Mouse (Mus musculus) hindbrain, embryonic 11.5 days (tissue): ENCODE data around the gene Olfr710. TPM values are rescaled to one million over a fixed set of nuclear protein-coding genes. Genes with fewer than 3 reads are reported as not detected.

Experiments
- polyA plus RNA-seq: library from polyadenylated mRNA; unstranded; fragments of >200 nt; fragmentation: Nextera tagmentation; extraction: Ambion mirVana; gene quantifications from 2 replicates; pipeline ENCODE4 v1.2.1, GENCODE M21; 2014

Olfr710 gene
- polyA plus RNA-seq, 1 experiment from 2014 or later = not detected

Other genes with a start within 250 kb of the Olfr710 start
- not detected in 2 replicates for gene Olfr695, start 231.9 kb downstream of the Olfr710 start, polyA plus RNA-seq
- gene Olfr697, start 205.9 kb downstream of the Olfr710 start, polyA plus RNA-seq = not detected in 2 replicates
- gene Olfr698, start 192.9 kb downstream of the Olfr710 start, polyA plus RNA-seq = not detected in 2 replicates
- not detected in 2 replicates for gene Olfr699, start 155.1 kb downstream of the Olfr710 start, polyA plus RNA-seq
- not detected in 2 replicates for gene Olfr700, start 139.5 kb downstream of the Olfr710 start, polyA plus RNA-seq
- not detected in 2 replicates for gene Olfr701, start 134.2 kb downstream of the Olfr710 start, polyA plus RNA-seq
- not detected in 2 replicates for gene Olfr702, start 114.4 kb downstream of the Olfr710 start, polyA plus RNA-seq
- gene Olfr703, start 105.0 kb downstream of the Olfr710 start, polyA plus RNA-seq = not detected in 2 replicates
- not detected in 2 replicates for gene Olfr704, start 85.1 kb downstream of the Olfr710 start, polyA plus RNA-seq
- not detected in 2 replicates for gene Olfr705, start 71.4 kb downstream of the Olfr710 start, polyA plus RNA-seq
- not detected in 2 replicates for gene Olfr706, start 60.1 kb downstream of the Olfr710 start, polyA plus RNA-seq
- gene Olfr707, start 47.1 kb downstream of the Olfr710 start, polyA plus RNA-seq = not detected in 2 replicates
- not detected in 2 replicates for gene Olfr1532-ps1, start 40.3 kb downstream of the Olfr710 start, polyA plus RNA-seq
- not detected in 2 replicates for gene Olfr709-ps1, start 16.1 kb downstream of the Olfr710 start, polyA plus RNA-seq
- not detected in 2 replicates for gene Olfr6, start 15.6 kb upstream of the Olfr710 start, polyA plus RNA-seq
- gene Olfr711, start 27.1 kb upstream of the Olfr710 start, polyA plus RNA-seq = not detected in 2 replicates
- gene Olfr2, start 57.8 kb upstream of the Olfr710 start, polyA plus RNA-seq = not detected in 2 replicates
- gene Olfr713, start 82.9 kb upstream of the Olfr710 start, polyA plus RNA-seq = not detected in 2 replicates
- not detected in 2 replicates for gene Olfr714, start 122.7 kb upstream of the Olfr710 start, polyA plus RNA-seq
- gene Olfr17, start 144.9 kb upstream of the Olfr710 start, polyA plus RNA-seq = not detected in 2 replicates
- not detected in 2 replicates for gene Olfr715b, start 162.1 kb upstream of the Olfr710 start, polyA plus RNA-seq
- not detected in 2 replicates for gene Olfr715, start 182.8 kb upstream of the Olfr710 start, polyA plus RNA-seq
- not detected in 2 replicates for gene Olfr716, start 190.0 kb upstream of the Olfr710 start, polyA plus RNA-seq
- not detected in 2 replicates for gene Nlrp14, start 218.7 kb upstream of the Olfr710 start, polyA plus RNA-seq